Mouse (Mus musculus) myocyte (in vitro differentiated cells): ENCODE data around the gene Oxct2b. TPM values are rescaled to one million over a fixed set of nuclear protein-coding genes. Genes with fewer than 3 reads are reported as not detected.
"Not testable (repeated sequence)": the region's sequence is repeated elsewhere in the genome, so short reads cannot be mapped to it uniquely, and the experiment has no call there.

Source experiments
- H3K27me3 ChIP-seq: one replicate; pipeline ENCODE4 v1.6.1; 2011; ENCODE audit not compliant: control insufficient read depth, insufficient read depth, insufficient read length
- H3K36me3 ChIP-seq: one replicate; pipeline ENCODE4 v1.6.1; 2011; ENCODE audit not compliant: control insufficient read depth, insufficient read depth
- H3K4me2 ChIP-seq: one replicate; pipeline ENCODE4 v1.6.1; 2011; ENCODE audit warnings: low read depth, control low read depth
- H3K4me3 ChIP-seq: one replicate; pipeline ENCODE4 v1.5.1; 2011; ENCODE audit warnings: mild to moderate bottlenecking, control low read depth, moderate library complexity
- H3K79me2 ChIP-seq: one replicate; pipeline ENCODE4 v1.6.1; 2011; ENCODE audit not compliant: control insufficient read depth, insufficient read depth
- H3ac ChIP-seq: one replicate; pipeline ENCODE4 v1.6.1; 2011; ENCODE audit not compliant: control insufficient read depth, insufficient read length
- CEBPB ChIP-seq: IDR thresholded peaks from 2 replicates; pipeline ENCODE4 v1.6.1; 2011; ENCODE audit warnings: mild to moderate bottlenecking, moderate library complexity; ENCODE audit not compliant: poor library complexity, insufficient read depth, severe bottlenecking
- E2F4 ChIP-seq: IDR thresholded peaks from one replicate; pipeline ENCODE4 v1.6.1; 2011; ENCODE audit warnings: mild to moderate bottlenecking, control low read depth, moderate library complexity; ENCODE audit not compliant: insufficient read depth
- MAX ChIP-seq: IDR thresholded peaks from one replicate; pipeline ENCODE4 v1.6.1; 2011; ENCODE audit warnings: low read depth, mild to moderate bottlenecking, control low read depth
- MYOD1 ChIP-seq, 3 experiments: IDR thresholded peaks; one replicate each; pipeline ENCODE4 v1.6.1; 2011; ENCODE audit warnings: control low read depth in 2 of 3, low read depth in 2 of 3, mild to moderate bottlenecking in 2 of 3, moderate library complexity in 1 of 3; ENCODE audit not compliant: insufficient read length in 2 of 3, control insufficient read depth in 1 of 3
- MYOG ChIP-seq, 3 experiments: IDR thresholded peaks; one replicate each; pipeline ENCODE4 v1.6.1; 2011; ENCODE audit warnings: control low read depth in 2 of 3, low read depth in 2 of 3, mild to moderate bottlenecking in 2 of 3; ENCODE audit not compliant: insufficient read length in 2 of 3, control insufficient read depth in 1 of 3, insufficient read depth in 1 of 3
- POLR2A ChIP-seq: IDR thresholded peaks from one replicate; pipeline ENCODE4 v1.6.1; 2011; ENCODE audit warnings: low read depth, mild to moderate bottlenecking, control low read depth, moderate library complexity; ENCODE audit not compliant: insufficient read length
- POLR2AphosphoS2 ChIP-seq: IDR thresholded peaks from one replicate; pipeline ENCODE4 v1.6.1; 2011; ENCODE audit warnings: low read depth, control low read depth; ENCODE audit not compliant: insufficient read length
- REST ChIP-seq: IDR thresholded peaks from one replicate; pipeline ENCODE4 v1.6.1; 2011; ENCODE audit warnings: mild to moderate bottlenecking, control low read depth, moderate library complexity; ENCODE audit not compliant: insufficient read depth, insufficient read length
- SRF ChIP-seq: IDR thresholded peaks from one replicate; pipeline ENCODE4 v1.6.1; 2011; ENCODE audit warnings: low read depth; ENCODE audit not compliant: control insufficient read depth, insufficient read length
- TCF12 ChIP-seq: IDR thresholded peaks from one replicate; pipeline ENCODE4 v1.6.1; 2011; ENCODE audit warnings: mild to moderate bottlenecking, control low read depth; ENCODE audit not compliant: poor library complexity, insufficient read depth, severe bottlenecking
- TCF3 ChIP-seq: IDR thresholded peaks from one replicate; pipeline ENCODE4 v1.6.1; 2011; ENCODE audit warnings: low read depth, control low read depth; ENCODE audit not compliant: insufficient read length
- USF1 ChIP-seq: IDR thresholded peaks from one replicate; pipeline ENCODE4 v1.6.1; 2011; ENCODE audit warnings: low read depth, mild to moderate bottlenecking, control low read depth, moderate library complexity
- polyA plus RNA-seq: library from polyadenylated mRNA; unstranded; fragments of >200 nt; fragmentation: generic; extraction: Trizol; gene quantifications from one replicate; pipeline ENCODE4 v1.2.1, GENCODE M21; 2012; ENCODE audit warnings: missing spikeins

The Oxct2b gene
- polyA plus RNA-seq, 1 experiment, result not detected

GRCm38 (mm10) chr4:123112216-123112764, 3.8 kb upstream of the Oxct2b start:
- Histone ChIP-seq H3K79me2 (no peaks in the 10 kb centered on the region), H3K4me3 (no peak overlapping the region), H3K4me2 (no peak overlapping the region), H3K36me3 (no peaks in the 10 kb centered on the region), H3K27me3 (peaks cover 6% of the 10 kb centered on the region), H3ac (no peak overlapping the region)
- TF ChIP-seq USF1 (no peak), CEBPB (no peak), REST (no peak), MYOD1 (IDR thresholded peaks at IDR 0.05; ENCODE audit: control insufficient read depth in 1 of 3, insufficient read length in 2 of 3, low read depth in 2 of 3) (no peak), E2F4 (no peak), POLR2AphosphoS2 (no peak), POLR2A (no peak), TCF3 (no peak), MYOG (IDR thresholded peaks at IDR 0.05; ENCODE audit: control insufficient read depth in 1 of 3, insufficient read depth in 1 of 3, insufficient read length in 2 of 3, low read depth in 2 of 3) (no peak), SRF (no peak), TCF12 (no peak), MAX (no peak)

GRCm38 (mm10) chr4:123114651-123115050, 1.4 kb upstream of the Oxct2b start:
- H3K36me3 ChIP-seq, H3ac ChIP-seq, H3K4me3 ChIP-seq, H3K79me2 ChIP-seq, H3K27me3 ChIP-seq, H3K4me2 ChIP-seq: not testable (repeated sequence)

DNA sequence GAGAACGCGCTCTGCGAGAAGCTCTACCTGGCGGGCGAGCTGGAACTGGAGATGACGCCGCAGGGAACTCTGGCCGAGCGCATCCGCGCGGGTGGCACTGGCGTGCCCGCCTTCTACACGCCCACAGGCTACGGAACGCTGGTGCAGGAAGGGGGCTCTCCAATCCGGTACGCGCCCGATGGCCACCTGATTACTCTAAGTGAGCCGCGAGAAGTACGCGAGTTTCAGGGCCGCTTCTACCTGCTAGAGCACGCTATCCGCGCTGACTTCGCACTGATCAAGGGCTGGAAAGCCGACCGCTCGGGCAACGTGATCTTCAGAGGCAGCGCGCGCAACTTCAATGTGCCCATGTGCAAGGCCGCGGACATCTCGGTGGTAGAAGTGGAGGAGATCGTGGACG, 574 bp downstream of the Oxct2b start:
- not testable (repeated sequence) for H3K4me3 ChIP-seq, H3ac ChIP-seq

GRCm38 (mm10) chr4:123121286-123121685, 5.2 kb downstream of the Oxct2b start:
- Histone ChIP-seq H3K4me3 (no peak overlapping the region), H3ac (no peak overlapping the region), H3K27me3 (no peaks in the 10 kb centered on the region), H3K4me2 (no peak overlapping the region), H3K36me3 (peaks cover 12% of the 10 kb centered on the region), H3K79me2 (no peaks in the 10 kb centered on the region)
- TF ChIP-seq CEBPB (no peak), MAX (no peak), REST (no peak)

More for the DNA sequence above, 574 bp downstream of the Oxct2b start:
- H3K27me3 ChIP-seq, H3K79me2 ChIP-seq, H3K36me3 ChIP-seq, H3K4me2 ChIP-seq: not testable (repeated sequence)

- peaks cover 46% of the 10 kb centered on the region for H3K36me3 ChIP-seq
- TF ChIP-seq POLR2AphosphoS2 (no peak), MAX (no peak), TCF3 (no peak), REST (no peak), POLR2A (no peak), E2F4 (no peak), TCF12 (no peak)
- H3K4me3 ChIP-seq, result no peak overlapping the region
- no peaks in the 10 kb centered on the region for H3K27me3 ChIP-seq
- no peak overlapping the region for H3K4me2 ChIP-seq
- H3ac ChIP-seq, result no peak overlapping the region
- H3K79me2 ChIP-seq, result no peaks in the 10 kb centered on the region
Observed at GRCm38 (mm10) chr4:123126626-123127025, 10.6 kb downstream of the Oxct2b start.

GRCm38 (mm10) chr4:123127051-123127450, 11.0 kb downstream of the Oxct2b start:
- Histone ChIP-seq H3K27me3 (no peaks in the 10 kb centered on the region), H3K36me3 (peaks cover 50% of the 10 kb centered on the region), H3K4me3 (no peak overlapping the region), H3ac (no peak overlapping the region), H3K79me2 (no peaks in the 10 kb centered on the region), H3K4me2 (no peak overlapping the region)
- TF ChIP-seq TCF3, result no peak
- TF ChIP-seq POLR2A, result no peak
- peak in 1 of 3 experiments; percentile 2 for TF ChIP-seq MYOG (IDR thresholded peaks at IDR 0.05; ENCODE audit: control insufficient read depth in 1 of 3, insufficient read depth in 1 of 3, insufficient read length in 2 of 3, low read depth in 2 of 3)
- no peak for TF ChIP-seq E2F4
- no peak for TF ChIP-seq MYOD1 (IDR thresholded peaks at IDR 0.05; ENCODE audit: control insufficient read depth in 1 of 3, insufficient read length in 2 of 3, low read depth in 2 of 3)
- TF ChIP-seq USF1, result no peak
